Mouse (Mus musculus) liver, embryonic 16.5 days (tissue): Measurements from ENCODE around the gene Fbxw10. TPM values are rescaled to one million over a fixed set of nuclear protein-coding genes. Genes with fewer than 3 reads are reported as not detected.

Experiments
- ATAC-seq: fragments of 200-750 bp; cut with Nextera tagmentation; 2 replicates; pipeline ENCODE4 v1.8.0; 2017; ENCODE audit warnings: low read depth, mild to moderate bottlenecking, moderate number of reproducible peaks, moderate library complexity
- H3K27ac ChIP-seq: fragments of 300-500 bp; sonication (generic); 2 replicates; pipeline ENCODE4 v1.5.1; 2014; ENCODE audit warnings: mild to moderate bottlenecking, low read length
- H3K27me3 ChIP-seq: fragments of 300-500 bp; sonication (generic); 2 replicates; pipeline ENCODE4 v1.6.1; 2014; ENCODE audit warnings: low read depth, low read length, mixed read lengths; ENCODE audit not compliant: control insufficient read depth, insufficient read depth
- H3K36me3 ChIP-seq: fragments of 300-500 bp; sonication (generic); 2 replicates; pipeline ENCODE4 v1.6.1; 2014; ENCODE audit warnings: mild to moderate bottlenecking; ENCODE audit not compliant: control insufficient read depth, insufficient read depth
- H3K4me1 ChIP-seq: fragments of 300-500 bp; sonication (generic); 2 replicates; pipeline ENCODE4 v1.6.1; 2014; ENCODE audit warnings: low read depth, low read length, mixed read lengths; ENCODE audit not compliant: control insufficient read depth
- H3K4me2 ChIP-seq: fragments of 300-500 bp; sonication (generic); 2 replicates; pipeline ENCODE4 v1.6.1; 2014; ENCODE audit warnings: low read depth, low read length, mixed read lengths
- H3K4me3 ChIP-seq: fragments of 300-500 bp; sonication (generic); 2 replicates; pipeline ENCODE4 v1.5.1; 2014; ENCODE audit warnings: low read depth, mild to moderate bottlenecking, low read length
- H3K9ac ChIP-seq: fragments of 300-500 bp; sonication (generic); 2 replicates; pipeline ENCODE4 v1.6.1; 2014; ENCODE audit warnings: low read depth, low read length
- H3K9me3 ChIP-seq: fragments of 300-500 bp; sonication (generic); replicated peaks from 2 replicates; pipeline ENCODE4 v1.6.1; 2016; ENCODE audit warnings: low read length; ENCODE audit not compliant: control insufficient read depth
- WGBS: fragments of 180-500 bp; shearing (Covaris S2); extraction: QIAGEN DNeasy Blood & Tissue Kit; methylation state at CpG from one replicate; pipeline ENCODE4 v1.1.7; 2014; ENCODE audit not compliant: insufficient replicate concordance; 5-methylcytosine and 5-hydroxymethylcytosine counted together
- polyA plus RNA-seq: library from polyadenylated mRNA; unstranded; fragments of >200 nt; fragmentation: Nextera tagmentation; extraction: Ambion mirVana; gene quantifications from 2 replicates; pipeline ENCODE4 v1.2.1, GENCODE M21; 2015

Fbxw10 gene
- polyA plus RNA-seq, 1 experiment from 2014 or later: 0.18 TPM

DNA sequence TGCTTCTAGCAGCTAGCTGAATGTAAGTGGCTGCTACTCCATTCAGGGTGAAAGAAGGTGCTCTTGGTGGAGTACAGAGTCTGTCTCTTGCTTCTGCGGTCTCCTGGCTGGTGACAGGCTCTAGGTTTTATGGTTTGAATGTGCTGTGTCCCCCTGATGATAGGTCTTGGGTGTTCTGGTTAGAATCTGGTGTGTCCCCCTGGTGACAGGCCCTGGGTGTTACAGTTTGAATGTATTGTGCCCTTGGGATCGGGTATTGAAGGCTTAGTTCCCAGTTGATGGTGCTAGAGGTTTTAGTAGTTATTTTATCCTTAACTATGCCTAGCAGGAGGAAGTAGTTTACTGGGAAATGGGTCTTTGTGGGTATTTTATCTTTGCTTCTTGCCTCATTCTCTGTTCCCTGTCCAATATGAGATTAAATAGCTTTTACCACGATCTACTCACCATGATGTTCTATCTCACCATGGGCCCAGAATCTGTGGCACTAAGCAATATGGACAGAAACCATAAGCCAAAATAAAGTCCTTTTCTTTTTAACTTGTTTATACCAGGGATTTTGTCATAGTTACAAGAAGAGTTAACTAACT, 62.9 kb downstream of the Fbxw10 start:
- Histone ChIP-seq H3K4me3 (no peak overlapping the region), H3K36me3 (no peaks in the 10 kb centered on the region), H3K9ac (no peak overlapping the region), H3K27me3 (no peaks in the 10 kb centered on the region), H3K27ac (no peak overlapping the region), H3K4me1 (no peaks in the 10 kb centered on the region), H3K4me2 (no peak overlapping the region), H3K9me3 (no peaks in the 10 kb centered on the region)
- 44% methylated on average over 3 of the region's 3 CpGs for WGBS
- ATAC-seq: no peak

- Histone ChIP-seq H3K4me1 (no peaks in the 10 kb centered on the region), H3K4me3 (no peak overlapping the region), H3K9me3 (no peaks in the 10 kb centered on the region), H3K36me3 (no peaks in the 10 kb centered on the region), H3K4me2 (no peak overlapping the region), H3K27me3 (no peaks in the 10 kb centered on the region), H3K9ac (no peak overlapping the region), H3K27ac (no peak overlapping the region)
- 63% methylated on average over 8 of the region's 8 CpGs for WGBS
- ATAC-seq: no peak
These were observed 64.5 kb downstream of the Fbxw10 start for GRCm38 (mm10) chr11:62911362-62911761.

DNA sequence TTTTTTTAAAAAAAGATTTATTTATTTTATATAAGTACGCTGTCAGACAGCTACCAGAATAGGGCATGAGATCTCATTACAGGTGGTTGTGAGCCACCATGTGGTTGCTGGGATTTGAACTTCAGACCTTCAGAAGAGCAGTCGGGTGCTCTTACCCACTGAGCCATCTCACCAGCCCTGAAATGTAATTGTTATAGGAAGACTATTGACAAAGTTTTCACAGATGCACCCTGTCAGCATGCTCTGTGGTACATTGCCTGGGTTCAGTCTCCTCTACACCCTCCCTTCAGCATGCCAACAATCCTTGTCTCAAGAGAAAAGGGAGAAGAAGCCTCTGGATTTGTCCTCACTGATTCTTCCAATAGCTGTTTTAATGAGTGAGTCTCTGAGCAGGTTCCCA, 66.3 kb downstream of the Fbxw10 start:
- WGBS: 61% methylated on average over 2 of the region's 2 CpGs
- H3K36me3 ChIP-seq: no peaks in the 10 kb centered on the region
- H3K9me3 ChIP-seq: no peaks in the 10 kb centered on the region
- no peaks in the 10 kb centered on the region for H3K27me3 ChIP-seq
- no peak overlapping the region for H3K9ac ChIP-seq
- no peaks in the 10 kb centered on the region for H3K4me1 ChIP-seq
- H3K27ac ChIP-seq: no peak overlapping the region
- no peak overlapping the region for H3K4me3 ChIP-seq
- H3K4me2 ChIP-seq: no peak overlapping the region
- ATAC-seq: no peak

GRCm38 (mm10) chr11:62914532-62914931, 67.7 kb downstream of the Fbxw10 start:
- Histone ChIP-seq H3K9ac (no peak overlapping the region), H3K27ac (no peak overlapping the region), H3K4me2 (no peak overlapping the region), H3K9me3 (no peaks in the 10 kb centered on the region), H3K4me1 (no peaks in the 10 kb centered on the region), H3K4me3 (no peak overlapping the region), H3K36me3 (no peaks in the 10 kb centered on the region), H3K27me3 (no peaks in the 10 kb centered on the region)
- ATAC-seq: no peak
- WGBS: 44% methylated on average over 6 of the region's 6 CpGs

DNA sequence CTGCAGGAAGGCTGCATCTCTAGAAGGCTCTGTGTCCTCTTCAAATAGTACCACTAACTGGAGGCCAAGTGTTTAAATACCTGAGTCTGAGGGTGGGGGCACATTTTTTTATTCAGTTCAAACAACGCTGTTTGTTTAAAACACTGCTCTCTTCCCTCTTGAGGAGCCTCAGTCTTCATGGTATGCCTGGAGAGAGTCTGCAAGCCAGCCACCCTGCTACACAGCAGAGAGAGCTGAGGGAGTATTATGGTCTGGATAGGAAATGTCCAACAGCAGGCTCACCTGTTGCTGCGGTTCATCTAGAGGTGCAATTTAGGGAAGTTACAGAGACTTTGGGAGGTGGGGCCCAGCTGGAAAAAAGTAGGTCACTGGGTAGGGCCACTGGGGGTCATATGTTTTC, 68.6 kb downstream of the Fbxw10 start:
- no peak overlapping the region for H3K9ac ChIP-seq
- no peak overlapping the region for H3K4me3 ChIP-seq
- no peak for ATAC-seq
- no peaks in the 10 kb centered on the region for H3K4me1 ChIP-seq
- WGBS: 51% methylated on average over 2 of the region's 2 CpGs
- no peaks in the 10 kb centered on the region for H3K36me3 ChIP-seq
- no peak overlapping the region for H3K4me2 ChIP-seq
- no peaks in the 10 kb centered on the region for H3K9me3 ChIP-seq
- H3K27me3 ChIP-seq: no peaks in the 10 kb centered on the region
- no peak overlapping the region for H3K27ac ChIP-seq

DNA sequence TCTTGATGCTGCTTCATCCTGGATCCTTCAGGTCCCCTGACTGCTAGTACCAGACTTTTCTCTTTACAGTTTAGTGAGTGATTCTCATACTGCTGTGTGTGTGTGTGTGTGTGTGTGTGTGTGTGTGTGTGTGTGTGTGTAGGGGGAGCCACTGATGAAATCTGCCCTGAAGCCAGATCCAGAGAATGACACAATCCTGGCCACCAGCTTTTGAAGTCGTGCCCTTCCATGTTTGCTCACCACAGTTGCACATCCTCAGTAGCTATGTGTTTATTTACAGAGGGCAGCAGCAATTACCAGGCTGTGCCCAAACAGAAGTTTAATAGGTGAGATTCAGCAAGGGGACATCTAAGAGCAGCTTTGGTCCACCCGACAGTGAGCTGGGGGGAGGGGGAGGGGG, 69.9 kb downstream of the Fbxw10 start:
- H3K36me3 ChIP-seq: no peaks in the 10 kb centered on the region
- WGBS: 12% methylated on average over 2 of the region's 2 CpGs
- H3K27ac ChIP-seq: no peak overlapping the region
- no peak overlapping the region for H3K4me3 ChIP-seq
- H3K9ac ChIP-seq: no peak overlapping the region
- no peaks in the 10 kb centered on the region for H3K4me1 ChIP-seq
- no peak overlapping the region for H3K4me2 ChIP-seq
- peak; percentile 59; the same call in 1 of the 2 replicates for ATAC-seq
- H3K9me3 ChIP-seq: no peaks in the 10 kb centered on the region
- no peaks in the 10 kb centered on the region for H3K27me3 ChIP-seq

DNA sequence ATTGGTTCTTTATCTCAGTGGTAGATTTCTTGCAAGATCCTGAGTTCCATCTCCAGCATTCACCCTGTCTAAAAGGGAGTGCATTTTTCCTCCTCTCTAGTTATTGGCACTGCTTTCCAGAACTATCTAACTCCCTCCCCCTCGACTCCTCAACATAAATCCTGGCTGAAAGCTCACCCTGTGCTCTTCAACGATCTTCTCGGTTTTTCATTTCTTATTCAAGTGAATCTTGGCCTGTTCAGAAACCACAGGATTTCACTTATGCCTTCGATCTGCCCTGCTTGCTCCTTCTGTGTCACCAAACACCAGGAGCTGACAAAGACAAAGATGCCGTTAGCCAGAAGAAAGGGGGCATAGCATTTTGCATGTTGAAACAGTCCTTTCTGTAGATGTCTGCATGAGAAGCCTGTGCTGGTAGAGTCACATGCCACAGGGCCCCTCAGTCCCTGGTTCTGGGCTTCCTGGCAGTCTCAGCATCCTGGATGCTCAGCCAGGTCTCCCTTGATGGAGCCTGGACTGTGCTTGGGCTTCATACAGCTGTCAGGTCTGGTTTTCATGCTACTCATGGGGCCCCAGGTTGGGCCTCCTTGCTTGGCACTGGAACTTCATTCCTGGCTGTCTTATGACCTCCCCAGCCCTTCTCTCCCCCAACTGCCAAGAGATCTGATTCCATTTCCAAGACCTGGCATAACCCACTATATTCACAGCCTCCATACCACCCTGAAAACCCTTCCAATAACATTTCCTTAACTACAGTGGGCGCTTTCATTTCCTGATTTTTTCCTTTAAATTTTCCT, 73.3 kb downstream of the Fbxw10 start:
- H3K4me2 ChIP-seq: no peak overlapping the region

DNA sequence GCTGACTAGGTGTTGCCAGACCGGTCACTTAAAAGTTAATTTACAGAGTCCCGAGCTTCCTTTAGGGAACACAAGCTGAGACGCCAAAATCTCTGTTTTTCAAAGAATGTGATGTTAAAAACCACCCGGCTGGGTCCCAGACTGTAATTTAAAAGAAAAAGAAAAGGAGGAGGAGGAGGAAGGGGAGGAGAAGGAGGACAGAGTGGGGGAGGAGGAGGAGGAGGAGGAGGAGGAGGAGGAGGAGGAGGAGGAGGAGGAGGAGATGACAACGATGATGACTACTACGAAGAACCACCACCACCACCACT, 73.8 kb downstream of the Fbxw10 start:
- Histone ChIP-seq H3K4me1 (no peaks in the 10 kb centered on the region), H3K4me2 (no peak overlapping the region), H3K27ac (no peak overlapping the region), H3K4me3 (no peak overlapping the region), H3K9me3 (no peaks in the 10 kb centered on the region), H3K9ac (no peak overlapping the region), H3K27me3 (no peaks in the 10 kb centered on the region), H3K36me3 (no peaks in the 10 kb centered on the region)
- 27% methylated on average over 6 of the region's 6 CpGs for WGBS
- ATAC-seq: no peak

More for the DNA sequence above, 73.3 kb downstream of the Fbxw10 start:
- H3K4me1 ChIP-seq: no peaks in the 10 kb centered on the region
- H3K27ac ChIP-seq: no peak overlapping the region
- WGBS: 55% methylated on average over 6 of the region's 6 CpGs
- ATAC-seq: no peak
- H3K9ac ChIP-seq: no peak overlapping the region
- no peak overlapping the region for H3K4me3 ChIP-seq
- no peaks in the 10 kb centered on the region for H3K9me3 ChIP-seq
- no peaks in the 10 kb centered on the region for H3K27me3 ChIP-seq
- H3K36me3 ChIP-seq: no peaks in the 10 kb centered on the region
